Mouse (Mus musculus) MEL (cell line): ENCODE measurements around the gene Taf1a.

Experiments used
- CTCF ChIP-seq, 3 experiments: IDR thresholded peaks in 2 of 3; conservative IDR thresholded peaks in 1 of 3; 2 replicates each; pipeline ENCODE4 v1.5.1; 2011 to 2012; ENCODE audit warnings: low read length in 3 of 3, low read depth in 2 of 3, mild to moderate bottlenecking in 2 of 3, improper control_type of control experiment in 1 of 3, inconsistent platforms in 1 of 3, mixed read lengths in 1 of 3, moderate library complexity in 1 of 3; ENCODE audit not compliant: control insufficient read depth in 1 of 3, insufficient read depth in 1 of 3, poor library complexity in 1 of 3, severe bottlenecking in 1 of 3
- POLR2A ChIP-seq, 2 experiments: IDR thresholded peaks; 2 replicates each; pipeline ENCODE4 v1.6.1; 2011 to 2012; ENCODE audit warnings: low read length in 2 of 2, mild to moderate bottlenecking in 2 of 2, control low read depth in 1 of 2, improper control_type of control experiment in 1 of 2, low read depth in 1 of 2, moderate library complexity in 1 of 2; ENCODE audit not compliant: control insufficient read depth in 1 of 2, insufficient read depth in 1 of 2, poor library complexity in 1 of 2
- POLR2AphosphoS2 ChIP-seq: IDR thresholded peaks from 2 replicates; pipeline ENCODE4 v1.6.1; 2011; ENCODE audit warnings: low read length, improper control_type of control experiment
- ZMIZ1 ChIP-seq: IDR thresholded peaks from 2 replicates; pipeline ENCODE4 v1.6.1; 2012; ENCODE audit warnings: low read depth, mild to moderate bottlenecking, inconsistent platforms, low read length, improper control_type of control experiment, moderate library complexity

DNA sequence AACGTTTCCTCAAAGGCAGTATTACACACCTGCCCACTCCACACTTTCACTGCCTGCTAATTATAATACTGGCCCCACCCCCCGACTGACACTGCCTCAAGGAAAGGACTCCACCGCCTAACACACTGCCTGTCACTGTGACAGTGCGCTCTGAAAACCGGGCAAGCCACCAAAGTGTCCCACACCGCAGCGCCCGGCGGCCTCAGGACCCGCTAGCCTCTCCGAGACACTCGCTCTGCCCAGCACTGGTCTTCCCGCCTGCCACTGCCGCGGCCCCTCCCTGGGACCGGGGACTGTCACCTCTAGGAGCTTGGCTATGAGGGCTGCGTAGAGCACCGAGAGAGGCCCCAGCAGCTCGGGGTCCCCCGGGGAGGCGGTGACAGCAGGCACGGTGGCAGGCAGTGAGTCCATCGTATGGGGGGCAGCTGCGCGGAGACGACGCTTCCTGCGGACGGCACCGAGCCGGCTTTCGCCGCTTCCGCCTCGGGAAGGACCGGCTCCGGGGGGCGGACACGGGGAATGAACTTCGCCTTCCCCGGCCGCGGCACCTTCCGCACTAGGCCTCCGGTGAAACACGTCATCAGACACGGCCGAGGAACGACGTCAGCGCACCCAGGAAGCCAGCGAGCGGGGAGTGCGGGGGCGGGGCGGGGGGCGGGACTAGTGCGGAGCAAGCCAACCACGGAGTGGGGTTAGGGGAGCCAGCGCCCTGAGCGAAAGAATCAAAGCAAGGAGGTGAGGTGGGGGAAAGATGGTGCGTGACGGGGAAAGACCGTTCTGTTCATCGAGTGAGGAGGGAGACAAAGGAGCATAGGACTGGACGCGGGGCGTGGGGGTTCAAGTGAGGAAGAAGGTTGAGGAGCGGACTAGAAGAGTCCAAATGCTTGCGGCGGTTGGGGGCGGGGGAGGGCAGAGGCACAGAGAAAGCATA, 43.6 kb upstream of the Taf1a start:
- no peak for TF ChIP-seq CTCF (IDR thresholded peaks at IDR 0.05 in 2 of 3, conservative IDR thresholded peaks at IDR 0.05 in 1 of 3; ENCODE audit: control insufficient read depth in 1 of 3, insufficient read depth in 1 of 3, low read depth in 2 of 3, low read length in 3 of 3, poor library complexity in 1 of 3, severe bottlenecking in 1 of 3)
- peak; percentile 64 to 74; a peak in 3 of 4 replicates for TF ChIP-seq POLR2A (IDR thresholded peaks at IDR 0.05; ENCODE audit: control insufficient read depth in 1 of 2, insufficient read depth in 1 of 2, low read depth in 1 of 2, low read length in 2 of 2, poor library complexity in 1 of 2)
- TF ChIP-seq POLR2AphosphoS2: peak; percentile 65; the same call in 1 of the 2 replicates
- peak; percentile 3; the same call in 1 of the 2 replicates for TF ChIP-seq ZMIZ1
